Mouse (Mus musculus) c-Kit-negative CD71-positive TER-119-positive erythroid progenitor cells, embryonic 14.5 days (primary cell): ENCODE measurements at regions not wholly inside any gene's neighbourhood (a gene's known extent, or its start where the extent isn't known, plus 50 kb on each side); places are given as distances from the start of the nearest gene placed in this dataset.
A peak's percentile ranks its signal among the peaks of the same experiment; 100 is the strongest.

Experiments
- DNase-seq: peaks from one replicate; pipeline ENCODE4 v3.0.0-alpha.2; 2013; ENCODE audit warnings: low read depth, low spot score

DNA sequence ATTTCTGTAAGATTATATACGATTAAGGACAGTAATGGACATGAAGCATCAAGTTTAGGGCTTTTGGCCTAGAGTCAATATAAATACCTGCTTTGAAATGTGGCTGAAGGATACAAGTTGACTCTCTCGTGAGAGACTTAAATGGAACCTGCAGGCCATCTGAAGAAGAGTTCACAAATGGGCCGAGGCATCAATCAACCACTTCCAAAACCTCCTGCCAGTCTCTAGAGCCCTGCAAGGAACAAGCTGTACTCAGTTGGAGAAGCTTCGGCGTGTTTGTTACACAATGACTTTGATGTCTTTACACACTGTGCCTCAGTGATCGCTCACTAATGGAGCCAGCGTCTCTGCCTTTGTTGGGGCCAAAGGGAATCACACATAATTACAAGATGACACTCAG is 146.1 kb upstream of the Ccnd2 start:
- no peak for DNase-seq

- no peak for DNase-seq
Measured at GRCm38 (mm10) chr6:127311192-127312054, 135.2 kb upstream of the Parp11 start.

- no peak for DNase-seq
Measured at GRCm38 (mm10) chr6:127317309-127317708, 129.3 kb upstream of the Parp11 start.

- DNase-seq, result no peak
Measured at GRCm38 (mm10) chr6:127318746-127319582, 127.7 kb upstream of the Parp11 start.

DNA sequence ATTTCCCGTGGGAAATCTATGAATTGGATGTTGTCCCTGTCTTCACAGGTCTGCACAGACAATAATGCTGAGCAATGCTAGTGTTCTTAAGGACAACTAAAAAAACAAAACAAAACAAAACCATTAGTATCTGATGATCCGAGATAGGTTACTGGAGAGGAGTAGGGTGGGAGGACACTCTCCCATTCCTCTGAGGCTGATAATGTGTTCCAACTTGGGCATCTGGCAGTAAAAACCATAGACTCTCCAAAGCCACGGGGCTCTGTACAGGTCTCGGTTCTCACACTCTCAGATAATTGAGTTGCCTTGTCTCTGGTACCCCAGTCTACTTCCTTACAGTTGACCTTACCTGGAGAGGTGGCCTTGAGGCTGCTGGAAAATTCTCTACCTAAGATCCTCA is 126.0 kb upstream of the Parp11 start:
- no peak for DNase-seq

DNA sequence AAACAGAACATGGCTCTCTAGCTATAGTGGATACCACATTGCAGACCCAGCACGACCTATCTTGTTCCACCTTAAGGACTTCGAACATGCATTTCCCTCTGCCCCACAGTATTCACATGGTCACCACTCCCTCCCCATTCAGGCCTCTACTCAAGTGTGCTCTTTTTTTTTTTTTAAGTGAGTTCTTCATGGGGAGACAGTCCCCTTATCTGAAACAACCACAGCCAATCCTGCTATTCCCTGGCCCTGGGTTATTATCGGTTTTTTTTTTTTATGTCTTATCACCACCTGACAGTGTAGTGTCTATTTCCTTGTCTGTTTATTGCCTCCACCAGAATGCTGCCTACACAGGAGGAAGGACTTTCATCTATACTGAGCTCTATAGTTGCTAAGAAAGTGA is 125.6 kb upstream of the Parp11 start:
- peak; percentile 55 for DNase-seq

DNA sequence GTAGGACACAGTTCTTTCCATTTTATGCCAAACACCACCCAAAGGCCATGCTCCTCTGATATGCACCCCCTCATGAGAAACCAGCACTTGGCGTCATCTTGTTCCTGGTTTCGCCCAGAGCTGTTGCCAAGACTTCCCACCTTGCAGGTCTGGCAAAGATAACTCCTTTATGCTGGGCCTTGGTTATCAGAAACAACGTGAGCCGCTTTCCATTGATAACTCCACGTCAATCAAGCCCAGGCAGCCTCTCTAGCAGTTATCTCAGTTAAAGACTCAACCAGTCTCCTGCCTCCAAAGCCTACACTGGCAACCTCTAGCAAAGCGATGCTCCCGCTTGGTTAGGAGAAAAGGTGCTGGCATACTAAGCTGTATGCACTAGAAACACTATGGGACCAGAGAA is 124.2 kb upstream of the Parp11 start:
- DNase-seq, result peak; percentile 64

DNA sequence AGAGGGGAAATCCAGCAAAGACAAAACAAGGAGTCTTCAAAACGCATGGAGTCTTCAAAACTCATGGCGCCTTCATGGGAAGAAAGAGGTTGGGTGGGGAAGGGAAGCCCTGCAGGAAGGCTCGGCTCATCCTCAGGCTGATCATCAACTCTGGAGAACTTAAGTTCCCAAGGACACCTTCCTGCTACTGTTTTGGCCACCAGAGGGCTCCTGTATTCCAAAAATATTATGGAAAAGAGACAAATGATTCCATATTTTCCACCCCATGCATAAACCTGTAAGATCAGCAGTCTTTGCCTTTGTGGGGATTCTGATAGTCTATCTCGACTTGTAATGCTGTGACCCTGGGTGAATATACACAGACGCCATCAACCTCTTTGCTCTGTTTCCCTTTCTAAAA is 121.7 kb upstream of the Parp11 start:
- DNase-seq, result no peak

GRCm38 (mm10) chr6:127325596-127326332 is 120.9 kb upstream of the Parp11 start:
- no peak for DNase-seq

DNA sequence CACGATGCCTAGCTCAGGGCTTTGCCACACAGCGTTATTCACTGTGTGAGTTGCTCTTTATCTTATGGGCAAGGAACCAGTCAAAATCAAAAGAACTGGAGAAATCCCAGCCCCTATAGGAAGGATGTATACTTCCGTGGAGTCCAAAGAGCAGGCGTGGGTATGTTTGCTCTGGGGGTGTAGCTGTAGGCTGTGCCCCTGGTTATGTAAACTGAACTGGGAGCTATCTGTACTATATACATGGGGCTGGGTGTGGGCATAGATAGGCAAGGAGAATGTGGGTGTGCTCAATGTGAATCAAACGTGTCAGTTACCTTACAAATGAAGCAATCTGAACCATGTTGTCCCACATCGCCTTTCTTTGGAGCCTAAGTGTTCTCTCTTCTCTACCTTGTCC is 120.3 kb upstream of the Parp11 start:
- no peak for DNase-seq

DNA sequence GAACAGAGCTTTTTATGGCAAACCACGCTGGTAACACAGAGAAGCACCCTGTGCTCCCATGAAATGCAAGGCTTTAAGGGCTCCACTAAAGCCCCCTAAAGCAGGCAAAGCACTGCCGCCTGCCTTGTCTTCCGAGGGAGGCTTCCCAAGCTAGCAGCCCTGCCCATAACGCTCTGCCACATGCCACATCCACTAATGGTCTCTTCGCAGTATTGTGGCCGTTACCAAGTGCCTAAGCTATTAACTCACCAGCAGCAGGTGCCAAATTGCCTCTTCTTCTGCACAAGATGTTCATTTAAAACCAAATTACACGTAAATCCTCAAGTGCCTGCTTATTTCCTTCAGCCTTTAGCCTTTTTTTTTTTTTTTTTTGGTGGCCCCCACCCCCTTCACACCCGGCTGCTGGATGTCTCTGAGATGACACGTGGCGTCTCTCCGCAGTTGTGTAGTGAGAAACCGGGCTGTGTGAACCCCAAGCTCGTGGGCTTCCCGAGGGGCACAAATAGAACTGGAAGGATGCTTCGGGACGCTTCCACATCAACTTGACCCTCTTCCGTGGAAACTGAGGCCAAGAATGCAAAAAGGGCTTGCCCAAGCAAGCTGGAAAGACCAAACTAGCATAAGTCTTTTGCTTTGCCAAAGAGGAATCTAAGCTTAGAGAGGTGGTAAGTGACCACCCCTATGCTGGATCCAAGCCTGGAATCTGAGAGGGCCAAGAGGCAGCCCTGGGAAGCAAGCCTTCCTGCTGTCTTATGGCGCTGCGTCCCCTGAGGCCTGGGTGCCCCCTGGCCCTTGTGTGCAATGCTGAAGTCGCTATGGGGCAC is 117.2 kb upstream of the Parp11 start:
- no peak for DNase-seq

DNA sequence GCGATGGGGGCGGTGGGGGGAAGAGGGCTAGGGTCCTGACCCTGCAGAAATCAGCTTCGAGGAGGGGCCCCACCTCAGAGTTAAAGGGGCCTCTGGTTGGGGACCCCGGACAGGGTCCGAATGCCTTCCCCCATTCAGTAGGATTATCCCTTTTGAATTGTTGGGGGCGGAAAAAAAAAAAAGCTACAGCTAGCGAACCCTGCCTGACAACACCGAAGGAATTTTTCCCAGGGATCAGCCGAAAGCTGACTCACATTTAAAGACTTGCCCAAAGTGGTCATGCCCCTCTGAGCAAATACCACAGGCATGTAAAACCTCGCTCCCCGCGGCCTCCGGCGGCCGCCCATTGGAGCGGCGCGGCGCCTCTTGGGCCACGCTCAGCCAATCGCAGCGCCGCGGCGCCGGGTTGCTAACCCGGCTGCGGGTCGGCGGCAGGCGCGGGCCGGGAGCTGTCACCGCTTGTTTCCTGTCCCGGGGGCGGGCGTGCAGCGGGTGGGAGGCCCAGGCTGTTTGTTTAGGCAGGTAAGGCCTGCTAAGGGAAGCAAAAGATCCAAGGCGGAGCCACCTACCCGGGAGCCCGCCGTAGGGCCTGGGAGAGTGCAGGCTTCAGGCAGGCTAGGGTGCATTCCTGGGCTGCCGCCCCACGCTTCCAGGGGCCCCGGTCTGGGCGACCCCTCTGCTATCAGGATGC is 116.5 kb upstream of the Parp11 start:
- peak; percentile 56 for DNase-seq

DNA sequence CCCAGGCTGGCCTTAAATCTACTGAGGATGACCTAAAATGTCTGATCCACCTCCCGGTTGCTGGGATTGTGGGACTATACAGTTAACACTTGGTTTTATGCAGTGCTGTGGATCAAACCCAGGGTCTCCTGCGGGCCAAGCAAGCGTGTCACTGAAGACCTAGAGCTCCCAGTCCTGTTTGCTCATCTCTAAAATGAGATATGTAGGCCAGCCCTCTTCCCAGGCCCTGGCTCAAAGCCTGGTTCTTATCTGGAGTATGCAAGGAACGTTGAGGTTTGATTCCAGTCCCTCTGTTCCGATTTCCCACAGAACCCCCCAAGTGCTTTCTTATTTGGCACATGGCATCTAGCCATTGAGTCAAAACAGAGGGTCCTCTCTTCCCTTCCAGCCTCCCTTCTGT is 115.5 kb upstream of the Parp11 start:
- no peak for DNase-seq

GRCm38 (mm10) chr6:127334256-127334655 is 112.4 kb upstream of the Parp11 start:
- DNase-seq, result no peak

GRCm38 (mm10) chr6:127335462-127335886 is 111.2 kb upstream of the Parp11 start:
- no peak for DNase-seq

GRCm38 (mm10) chr6:127335996-127336660 is 110.5 kb upstream of the Parp11 start:
- no peak for DNase-seq

- DNase-seq, result no peak
Measured at GRCm38 (mm10) chr6:127336681-127337397, 109.8 kb upstream of the Parp11 start.

DNA sequence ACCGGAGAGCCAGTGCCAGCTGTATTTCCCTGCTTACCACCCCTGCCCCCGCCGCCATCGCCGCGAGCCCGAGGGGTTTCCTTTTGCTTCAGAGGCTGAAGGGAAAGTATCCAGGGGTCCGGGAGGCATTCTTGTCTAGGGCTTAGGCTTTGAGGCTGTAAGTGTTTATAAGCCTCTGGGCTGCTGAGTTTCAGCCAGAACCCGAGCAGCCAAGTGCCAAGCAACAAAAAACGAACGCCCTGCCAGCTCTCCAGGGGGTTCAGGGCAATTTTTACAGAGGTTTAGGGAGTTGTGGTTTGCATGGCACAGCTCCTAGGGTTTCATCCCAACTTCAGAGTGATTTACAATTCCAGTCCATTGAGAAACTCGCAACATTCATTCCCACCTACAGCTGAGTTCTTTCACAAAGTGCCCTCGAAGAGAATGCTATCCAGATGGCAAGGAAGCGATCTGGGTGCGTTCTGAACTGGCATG is 109.2 kb upstream of the Parp11 start:
- no peak for DNase-seq

GRCm38 (mm10) chr6:127338412-127338811 is 108.2 kb upstream of the Parp11 start:
- no peak for DNase-seq
